Mouse (Mus musculus) ZHBTc4 (cell line): ENCODE data around the gene Plxdc1.
A peak's percentile ranks its signal among the peaks of the same experiment; 100 is the strongest.

Source experiments
- DNase-seq: peaks from one replicate; pipeline ENCODE4 v3.0.0-alpha.2; 2011; ENCODE audit warnings: low read depth, low spot score

Plxdc1 gene

DNA sequence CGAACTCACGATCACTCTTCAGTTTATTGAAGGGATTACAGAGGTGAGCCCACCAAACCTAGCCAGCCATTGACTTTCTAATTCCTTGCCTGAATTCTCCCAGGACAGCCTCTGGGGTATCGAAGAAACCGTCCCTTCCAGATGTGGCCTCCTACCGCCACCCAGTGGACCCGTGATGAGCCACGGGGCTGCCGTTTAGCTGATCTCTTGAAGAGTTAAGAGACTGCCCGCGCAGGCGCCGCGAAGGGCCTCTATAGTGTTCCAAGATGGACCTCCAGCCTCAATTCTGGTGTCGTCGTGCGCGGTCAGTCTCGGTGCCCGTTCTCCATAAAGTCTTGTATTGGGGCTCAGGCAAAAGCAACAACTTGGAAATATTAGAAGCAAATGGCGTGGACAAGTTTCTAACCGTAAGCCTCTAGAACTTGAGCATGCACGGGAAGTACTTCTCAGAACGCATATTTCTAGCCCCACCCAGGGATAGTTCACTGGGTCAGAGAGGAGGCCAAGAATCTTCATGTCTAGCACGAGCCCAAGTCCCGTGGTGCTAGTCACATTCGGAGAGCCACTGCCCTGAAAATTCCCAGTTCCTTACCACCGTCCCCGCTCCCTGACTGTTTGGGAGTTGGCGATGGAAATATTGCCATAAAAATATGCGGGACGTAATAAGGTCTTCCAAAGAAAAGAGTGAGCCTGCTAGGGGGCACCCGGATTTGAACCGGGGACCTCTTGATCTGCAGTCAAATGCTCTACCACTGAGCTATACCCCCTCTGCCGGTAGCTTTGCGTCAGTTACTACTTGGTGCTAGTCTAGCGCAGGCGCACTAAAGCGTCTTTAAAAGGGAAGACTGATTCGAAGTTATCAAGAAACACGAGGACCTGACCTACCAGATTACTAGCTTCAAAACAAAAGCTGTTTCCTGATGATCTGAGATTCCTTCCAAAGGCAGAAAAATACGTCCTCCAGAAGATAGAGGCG lies 1.6 kb upstream of the Plxdc1 start:
- peak; percentile 99 for DNase-seq

DNA sequence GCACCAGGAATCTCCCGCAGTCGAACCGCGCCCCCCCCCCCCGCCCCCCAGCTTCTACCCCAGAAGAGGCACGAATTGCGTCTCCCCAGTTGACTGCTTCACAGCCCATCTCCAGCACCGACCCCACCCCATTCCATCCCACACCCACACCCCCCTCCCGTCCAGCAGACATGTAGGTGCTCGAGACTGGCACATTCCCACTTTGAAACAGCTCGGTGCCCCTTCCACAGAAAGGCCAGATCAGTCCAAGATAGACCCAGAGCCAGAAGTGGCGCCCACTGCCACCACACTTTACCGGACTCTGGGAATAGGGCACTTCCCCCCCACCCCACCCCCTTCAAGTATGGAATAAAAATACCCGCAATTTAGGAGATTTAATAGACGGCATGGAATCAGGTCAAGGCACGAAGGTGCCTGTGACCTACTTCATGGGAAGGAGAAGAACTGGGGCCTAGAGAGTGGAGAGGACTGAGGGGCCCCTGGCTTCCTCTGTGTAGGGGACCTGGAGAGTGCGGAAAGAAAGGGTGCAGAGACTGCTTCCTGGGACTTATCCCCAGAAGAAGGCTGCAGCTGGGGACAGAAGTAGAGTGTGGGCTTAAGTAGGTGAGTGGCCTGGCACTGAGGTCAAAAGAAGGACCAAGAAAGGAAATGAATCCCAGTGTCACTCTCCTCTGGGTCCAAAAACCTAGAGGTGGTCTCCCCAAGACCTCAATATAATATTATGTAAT lies 658 bp upstream of the Plxdc1 start:
- peak; percentile 30 for DNase-seq

DNA sequence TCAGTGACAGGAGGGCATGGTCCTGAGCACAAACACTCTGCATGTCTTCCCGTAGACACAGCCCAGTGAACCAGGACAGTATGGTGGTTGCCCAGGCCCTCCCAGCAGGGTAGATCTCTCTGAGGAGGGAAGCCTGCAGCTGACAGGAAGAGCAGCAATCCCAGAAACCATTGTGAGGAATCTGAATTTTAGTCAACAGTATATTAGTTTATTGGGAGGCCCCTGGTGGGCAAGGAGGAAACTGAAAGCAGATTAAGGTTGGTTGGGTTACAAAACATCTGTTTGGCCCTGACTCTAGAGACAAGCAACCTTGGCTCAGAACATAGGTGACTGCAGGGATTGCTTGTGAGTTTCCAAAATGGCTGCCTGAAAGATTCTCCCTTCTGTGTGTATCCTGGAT lies 2.3 kb downstream of the Plxdc1 start:
- DNase-seq, result peak; percentile 32

DNA sequence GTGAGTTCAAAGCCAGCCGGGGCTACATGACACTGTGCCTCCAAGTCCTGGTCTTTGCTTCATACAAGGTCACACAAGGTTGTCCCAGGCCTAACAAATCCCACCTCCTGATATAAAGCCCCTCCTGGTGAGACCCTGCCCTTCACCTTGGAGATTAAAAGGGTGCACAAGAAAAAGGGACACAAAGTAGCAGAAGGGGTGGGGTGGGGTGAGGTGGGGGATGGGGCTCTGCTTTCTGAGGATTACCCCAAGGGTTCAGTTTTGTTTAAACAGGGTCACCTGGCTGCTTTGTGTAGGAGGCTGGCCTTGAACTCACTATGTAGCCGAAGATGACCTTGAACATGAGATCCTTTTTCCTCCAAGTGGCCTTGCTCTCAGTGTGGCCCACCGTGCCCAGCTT lies 2.7 kb downstream of the Plxdc1 start:
- peak; percentile 46 for DNase-seq

DNA sequence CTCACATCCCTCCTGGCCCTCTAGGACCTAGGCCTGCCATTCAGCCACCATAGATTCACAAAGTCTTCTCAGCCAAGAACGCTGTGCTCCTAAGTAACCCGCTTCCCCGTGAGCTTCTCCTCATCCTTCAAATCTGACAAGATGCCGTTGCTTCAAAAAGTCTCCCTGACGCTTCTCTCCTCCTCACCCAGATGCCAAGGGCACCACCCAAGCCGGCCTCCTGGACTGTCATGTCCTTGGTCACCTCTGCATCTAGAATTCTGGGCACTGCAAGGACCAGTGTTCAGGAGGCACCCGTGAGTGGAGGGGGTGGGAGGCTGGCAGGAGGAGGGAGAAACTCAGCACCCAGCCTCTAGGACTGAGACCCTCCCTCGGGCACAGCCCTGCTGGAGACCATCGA lies 3.5 kb downstream of the Plxdc1 start:
- no peak for DNase-seq

DNA sequence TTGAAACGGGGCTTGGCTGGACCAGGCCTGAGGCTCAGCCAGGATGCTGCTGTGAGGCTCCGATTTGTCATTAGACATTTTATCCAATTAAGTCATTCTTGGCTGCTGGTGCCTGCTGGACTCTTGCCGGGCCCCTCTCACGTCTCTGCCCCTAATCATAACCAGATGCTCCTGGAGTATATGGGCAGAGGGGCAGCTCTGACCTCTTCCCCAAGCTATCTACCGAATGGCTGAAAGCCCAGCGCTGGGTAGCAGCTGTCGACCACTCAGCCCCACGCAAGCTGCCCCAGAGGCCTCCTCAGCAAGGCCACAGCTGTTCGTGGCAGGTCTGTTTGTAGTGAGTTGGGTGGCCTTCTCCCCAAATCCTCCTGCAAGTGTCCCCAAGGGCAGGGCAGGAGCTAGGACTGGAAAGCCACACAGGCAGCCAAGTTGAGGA lies 5.7 kb downstream of the Plxdc1 start:
- no peak for DNase-seq

DNA sequence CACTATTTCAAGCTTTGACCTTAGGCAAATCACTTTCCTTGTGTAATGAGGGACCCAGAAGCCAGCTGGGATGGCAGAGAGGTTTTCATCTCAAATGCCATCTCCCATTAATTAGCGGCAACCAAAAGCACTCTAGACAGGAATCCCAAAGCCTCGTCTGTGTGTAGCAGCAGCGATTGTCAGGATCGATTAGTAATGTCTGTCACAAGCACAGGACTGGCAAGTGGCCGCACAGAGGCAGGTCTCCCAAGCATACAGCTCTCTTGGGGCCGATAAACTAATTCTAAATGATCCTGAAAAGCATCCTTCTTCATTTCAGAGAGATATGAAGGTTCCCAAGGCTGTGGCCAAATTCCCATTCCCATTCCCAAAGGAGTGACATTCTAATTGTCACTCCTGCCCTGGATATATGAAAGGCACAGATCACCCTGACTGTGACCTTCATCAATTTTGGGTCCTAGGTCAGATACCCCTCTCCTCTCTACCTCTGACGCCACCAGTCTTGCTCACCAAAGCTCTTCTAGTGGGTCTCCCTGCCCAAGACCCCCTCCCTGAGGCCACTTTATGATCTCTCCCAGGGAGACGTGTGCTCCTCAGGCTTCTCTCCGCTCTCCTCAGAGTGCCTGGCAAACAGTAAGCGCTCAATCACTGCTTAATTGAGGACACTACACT lies 6.3 kb downstream of the Plxdc1 start:
- DNase-seq, result peak; percentile 78

DNA sequence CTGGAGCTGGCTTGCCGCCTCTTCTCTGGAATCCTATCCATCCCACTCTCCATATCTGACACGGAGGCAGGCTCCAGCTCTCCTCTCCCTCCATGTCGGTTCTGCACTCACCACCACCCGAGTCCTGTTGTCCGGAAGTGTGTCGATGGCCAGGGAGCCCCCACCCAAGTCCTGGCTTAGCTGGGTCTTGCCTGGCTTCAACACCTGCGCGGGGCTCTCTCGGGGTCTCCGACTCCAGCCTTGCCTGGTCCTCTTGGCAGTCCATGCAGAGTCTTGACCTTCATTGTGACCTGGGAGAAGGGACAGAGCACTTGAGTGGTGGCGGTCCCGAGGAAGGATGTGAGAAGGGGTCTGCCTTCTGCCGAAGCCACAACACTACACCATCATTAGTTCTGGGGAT lies 7.9 kb downstream of the Plxdc1 start:
- no peak for DNase-seq

DNA sequence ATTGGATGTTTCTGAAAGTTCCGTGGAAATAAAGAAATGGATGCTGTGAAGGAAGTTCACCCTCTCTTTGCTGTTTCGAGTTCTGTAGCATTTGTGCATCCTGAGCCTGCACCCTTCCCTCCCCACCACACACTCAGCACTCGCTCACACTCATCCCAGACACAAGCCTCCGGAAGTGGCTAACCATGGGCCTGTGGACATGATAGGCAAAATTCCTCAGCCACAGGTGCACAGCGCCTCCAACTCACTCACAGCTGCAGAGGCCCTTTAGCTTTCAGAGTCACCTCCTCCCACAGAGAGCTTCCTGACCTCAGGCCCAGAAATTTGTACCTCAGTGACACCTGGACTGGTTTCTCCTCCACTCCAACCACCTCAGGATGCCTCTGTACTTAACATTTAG lies 8.4 kb downstream of the Plxdc1 start:
- no peak for DNase-seq

DNA sequence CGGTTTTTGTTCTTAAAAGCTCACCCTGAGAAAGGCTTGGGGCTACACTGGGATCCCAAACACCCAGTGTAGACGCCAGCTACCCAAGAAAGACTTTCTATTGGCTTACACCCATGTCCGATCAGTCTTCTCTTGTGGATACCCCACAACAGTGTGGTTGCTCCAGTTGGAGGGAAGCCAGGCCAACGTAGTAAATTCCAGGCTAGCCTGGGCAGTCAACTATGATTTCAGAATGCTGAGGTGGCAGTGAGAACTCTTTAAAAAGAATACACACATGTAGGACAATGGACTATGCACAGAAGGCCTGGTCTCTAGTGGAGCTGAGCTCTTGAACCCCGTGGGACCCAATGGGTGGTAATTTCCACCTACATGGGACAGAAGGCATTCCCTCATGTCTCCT lies 11.5 kb downstream of the Plxdc1 start:
- DNase-seq, result no peak

DNA sequence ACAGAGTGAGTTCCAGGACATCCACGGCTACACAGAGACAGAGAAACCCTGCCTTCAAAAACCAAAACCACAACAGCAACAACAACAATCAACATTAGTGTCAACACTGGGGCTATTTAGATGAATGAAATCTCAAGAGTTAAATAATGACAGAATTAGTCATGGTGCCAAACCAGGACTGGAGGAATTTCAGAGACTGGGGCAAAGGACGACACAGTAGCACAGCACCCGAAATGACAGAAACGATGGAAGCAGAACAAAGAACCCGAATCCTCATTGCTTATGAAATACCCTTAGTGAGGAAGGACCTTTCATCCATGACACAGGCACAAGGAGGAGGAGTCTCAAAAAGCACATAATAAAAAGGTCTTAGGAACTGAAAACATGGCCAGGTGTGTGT lies 12.1 kb downstream of the Plxdc1 start:
- no peak for DNase-seq

DNA sequence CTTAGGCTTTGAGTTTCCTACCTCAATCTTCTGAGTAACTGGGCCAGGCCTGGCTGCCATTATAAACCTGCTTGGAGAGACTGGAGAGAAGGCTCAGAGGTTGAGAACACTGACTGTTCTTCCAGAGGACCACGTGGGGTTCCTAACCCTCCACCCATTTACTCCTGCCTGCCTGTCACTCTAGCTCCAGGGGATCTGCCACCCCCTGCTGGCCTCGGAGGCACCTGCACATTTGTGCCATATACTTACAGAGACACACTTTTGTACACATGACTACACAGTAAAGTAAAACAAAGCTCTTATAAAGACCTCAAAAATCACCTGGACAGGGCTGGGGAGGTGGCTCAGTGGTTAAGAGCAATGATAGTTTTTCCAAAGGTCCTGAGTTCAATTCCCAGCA lies 13.8 kb downstream of the Plxdc1 start:
- DNase-seq, result peak; percentile 94

DNA sequence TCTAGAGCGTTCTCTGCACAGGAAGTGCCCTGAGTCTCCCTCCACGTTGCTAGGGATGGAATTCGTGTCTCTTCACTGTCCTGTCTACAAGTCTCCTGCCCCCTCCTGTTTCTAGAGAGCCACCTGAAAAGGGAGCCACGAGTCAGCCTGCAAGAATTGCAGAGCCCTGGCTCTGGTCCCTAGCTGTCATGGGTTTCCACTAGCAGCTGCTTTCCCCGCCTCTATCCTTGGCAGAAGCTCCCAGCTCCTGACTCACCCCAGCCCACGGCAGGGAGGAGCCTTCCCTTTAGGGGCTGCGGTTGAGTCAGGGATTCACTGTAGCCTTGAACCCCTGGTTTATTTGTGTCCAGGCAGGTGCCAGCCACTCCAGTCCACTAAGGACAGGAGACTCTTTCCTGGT lies 15.0 kb downstream of the Plxdc1 start:
- no peak for DNase-seq

DNA sequence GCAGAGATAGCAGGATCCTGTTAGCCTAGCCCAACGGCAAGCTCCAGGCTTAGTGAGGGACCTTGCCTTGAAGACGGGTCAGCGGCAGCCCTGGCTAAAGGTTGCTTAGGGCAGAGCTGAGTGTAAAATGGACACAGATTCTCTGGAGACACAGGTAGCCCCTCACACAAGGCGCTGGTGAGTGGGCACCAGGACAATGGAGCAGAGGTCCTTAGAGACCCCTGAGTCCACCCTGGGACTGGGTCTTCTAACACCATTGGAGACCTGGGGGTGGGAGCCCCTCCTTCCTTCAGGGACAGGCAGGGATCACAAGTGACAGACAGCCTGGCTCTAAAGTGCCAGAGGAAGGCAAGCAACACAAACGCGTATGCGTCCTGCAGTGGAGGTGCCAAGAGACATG lies 15.5 kb downstream of the Plxdc1 start:
- no peak for DNase-seq

DNA sequence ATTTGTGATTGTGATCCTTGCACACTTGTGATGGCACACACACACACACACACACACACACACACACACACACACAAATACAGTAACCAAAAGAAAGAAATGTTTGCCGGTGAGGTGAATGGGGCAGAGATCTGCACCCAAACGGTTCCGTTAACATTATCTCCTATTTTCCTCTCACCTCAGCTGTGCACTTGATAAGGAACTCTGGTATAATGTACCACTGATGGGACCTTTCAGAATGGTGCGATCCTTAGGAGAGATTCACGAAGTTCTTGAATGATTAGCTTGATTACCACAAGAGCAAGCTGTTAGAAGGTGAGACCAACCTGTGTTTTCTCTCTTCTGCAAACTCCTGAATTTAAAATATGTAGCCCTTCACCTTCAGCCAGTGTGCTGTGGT lies 17.9 kb downstream of the Plxdc1 start:
- no peak for DNase-seq

DNA sequence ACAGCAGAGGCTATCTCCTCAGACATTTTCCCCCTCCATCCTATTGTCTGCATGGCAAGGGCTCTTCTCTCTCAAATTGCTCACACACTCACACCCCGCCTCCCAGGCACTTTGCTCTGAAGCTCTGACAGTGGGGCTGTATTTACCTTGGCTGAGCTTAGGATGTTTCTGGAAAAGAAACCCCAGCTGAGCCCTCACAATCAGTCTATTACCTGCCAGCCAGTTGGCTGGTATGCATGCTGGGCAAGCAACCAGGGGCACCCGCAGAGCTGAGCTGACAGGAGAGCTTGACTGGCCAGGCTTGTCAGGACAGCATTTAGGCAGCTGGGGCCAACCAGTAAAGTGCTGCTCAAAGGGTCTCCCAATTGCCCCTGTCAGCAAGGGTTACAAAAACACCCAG lies 19.1 kb downstream of the Plxdc1 start:
- DNase-seq, result no peak

DNA sequence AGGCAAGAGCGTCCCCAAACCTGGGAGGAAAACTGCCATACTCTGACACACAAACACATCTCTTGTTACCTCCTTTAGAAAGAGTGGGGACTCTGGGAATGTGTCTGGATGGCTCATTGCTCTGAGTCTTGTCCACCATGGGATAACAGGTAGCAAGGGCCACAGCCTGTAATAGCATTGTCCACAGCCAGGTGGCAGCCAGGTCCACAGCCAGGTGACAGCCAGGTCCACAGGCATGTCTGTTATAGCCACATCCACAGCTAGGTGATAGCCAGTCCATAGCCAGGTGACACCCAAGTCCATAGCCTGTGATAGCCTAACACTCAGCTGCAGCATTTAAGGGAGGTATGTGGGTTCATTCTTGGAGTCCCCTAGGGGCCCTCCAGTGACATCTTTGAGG lies 25.3 kb downstream of the Plxdc1 start:
- DNase-seq, result no peak

DNA sequence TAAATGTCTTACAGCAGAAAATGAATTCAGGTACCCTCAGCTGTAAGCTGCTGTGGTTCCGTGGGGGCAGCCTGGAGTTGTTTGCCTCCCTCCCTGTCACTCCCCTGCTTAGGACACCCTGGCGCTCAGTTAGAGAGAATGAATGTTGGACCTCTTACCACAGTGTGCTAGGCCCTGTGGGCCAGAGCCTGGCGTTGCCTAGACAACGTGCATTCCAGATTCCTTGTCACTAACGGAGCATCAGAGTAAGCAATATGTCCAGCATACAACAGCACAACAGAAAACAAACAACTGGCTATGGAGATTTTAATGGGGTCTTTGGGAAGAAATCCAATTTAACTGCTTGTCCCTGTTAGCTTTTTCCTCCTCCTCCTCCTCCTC lies 27.0 kb downstream of the Plxdc1 start:
- peak; percentile 45 for DNase-seq

DNA sequence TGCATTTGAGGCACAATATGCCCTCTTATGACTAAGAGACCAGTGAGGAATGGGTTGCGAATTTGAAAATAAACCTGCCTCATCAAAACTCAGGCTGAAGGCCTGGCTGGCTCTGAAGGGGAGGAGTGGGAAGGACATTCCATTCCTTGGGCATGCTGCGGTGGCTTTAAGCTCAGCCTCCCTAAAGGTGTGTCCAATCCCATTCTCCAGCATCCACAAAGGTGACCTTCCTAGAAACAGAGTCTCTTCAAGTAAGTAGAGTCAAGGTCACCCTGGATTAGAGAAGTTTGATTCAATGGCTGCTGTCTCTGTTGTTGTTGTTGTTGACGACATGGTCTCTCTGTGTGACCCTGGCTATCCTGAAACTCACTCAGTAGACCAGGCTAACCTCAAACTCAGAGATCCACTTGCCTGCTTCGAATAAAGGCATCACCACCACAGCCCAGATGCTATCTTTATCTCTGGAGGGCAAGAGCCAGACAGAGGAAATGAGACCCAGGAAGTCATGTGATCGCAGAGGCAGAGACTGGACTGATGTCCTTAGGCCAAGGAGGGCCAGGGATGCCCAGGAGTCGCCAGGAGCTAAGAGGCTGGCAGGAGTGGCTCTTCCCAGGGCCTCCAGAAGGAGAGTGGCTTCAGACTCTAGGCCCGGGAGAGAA lies 27.5 kb downstream of the Plxdc1 start:
- peak; percentile 81 for DNase-seq

DNA sequence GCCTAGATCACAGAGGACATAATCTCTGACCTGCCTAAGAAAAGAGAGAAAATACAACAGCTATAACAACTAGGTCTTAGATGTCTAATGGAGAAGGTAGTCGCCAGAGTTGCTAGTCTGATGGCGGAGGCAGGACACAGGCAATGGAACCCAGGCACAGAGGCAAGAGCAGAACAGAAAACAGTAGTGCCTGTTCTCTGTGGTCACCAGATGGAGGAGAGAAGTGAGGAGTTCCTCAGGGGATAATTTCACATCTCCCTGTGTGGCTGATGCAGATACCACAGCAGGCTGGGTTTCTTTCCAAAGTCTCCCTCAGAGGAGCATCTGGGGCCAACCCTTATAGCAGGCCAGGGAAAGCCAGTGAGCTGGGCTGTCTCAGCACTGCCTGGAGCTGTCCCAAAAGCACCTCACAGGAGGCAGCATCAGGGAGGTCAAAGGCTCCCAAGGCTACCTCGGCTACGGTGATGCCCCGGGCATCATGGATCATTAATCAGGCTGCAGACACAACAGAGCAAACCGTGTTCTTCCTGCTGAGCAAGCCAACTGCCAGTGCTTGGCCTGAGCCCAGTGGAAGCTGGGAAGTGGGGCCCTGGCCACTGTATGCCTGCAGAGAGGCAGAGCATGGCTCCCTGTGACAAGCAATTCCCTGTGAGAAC lies 29.2 kb downstream of the Plxdc1 start:
- no peak for DNase-seq

DNA sequence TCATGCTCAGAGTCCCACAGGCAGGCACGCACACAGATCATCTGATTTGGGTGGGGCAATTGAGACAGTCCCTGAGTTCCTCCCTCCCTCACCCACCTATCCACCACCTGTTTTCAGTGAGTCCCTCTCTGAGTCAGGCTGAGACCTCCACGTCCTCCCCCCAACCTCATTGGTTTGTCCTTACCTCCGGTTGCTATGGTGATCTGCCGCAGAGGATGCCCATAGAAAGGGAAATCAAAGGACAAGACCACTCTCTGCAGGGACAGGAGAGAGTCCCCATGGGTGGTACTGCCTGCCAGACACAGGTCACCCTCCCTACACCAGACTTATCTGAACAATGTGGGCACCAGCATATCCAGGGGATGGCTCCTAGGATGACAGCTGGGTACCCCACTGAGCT lies 30.3 kb downstream of the Plxdc1 start:
- DNase-seq, result no peak
